Mouse (Mus musculus): ENCODE measurements around the gene Trim71.

Gene Trim71

DNA sequence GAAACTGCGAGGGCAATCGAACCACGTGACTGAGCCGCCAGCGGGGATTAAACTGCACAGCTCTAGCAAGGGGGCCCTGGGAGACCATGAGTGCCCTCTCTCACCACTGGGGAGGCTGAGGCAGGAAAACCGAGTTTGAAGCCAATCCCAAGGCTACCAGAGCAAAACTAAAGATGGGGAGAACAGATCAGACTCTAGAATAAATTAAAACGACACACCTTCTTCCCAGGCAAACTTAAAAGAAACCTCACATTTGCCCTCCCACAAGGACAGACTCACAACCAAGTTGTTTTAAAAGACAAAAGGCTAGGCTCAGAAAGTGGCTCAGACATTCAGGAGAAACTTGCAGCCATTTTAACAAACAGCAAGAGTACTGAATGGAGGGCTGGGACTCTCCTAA lies 7.1 kb downstream of the Trim71 start:
- no peak for DNase-seq (ENCODE audit: low spot score)

DNA sequence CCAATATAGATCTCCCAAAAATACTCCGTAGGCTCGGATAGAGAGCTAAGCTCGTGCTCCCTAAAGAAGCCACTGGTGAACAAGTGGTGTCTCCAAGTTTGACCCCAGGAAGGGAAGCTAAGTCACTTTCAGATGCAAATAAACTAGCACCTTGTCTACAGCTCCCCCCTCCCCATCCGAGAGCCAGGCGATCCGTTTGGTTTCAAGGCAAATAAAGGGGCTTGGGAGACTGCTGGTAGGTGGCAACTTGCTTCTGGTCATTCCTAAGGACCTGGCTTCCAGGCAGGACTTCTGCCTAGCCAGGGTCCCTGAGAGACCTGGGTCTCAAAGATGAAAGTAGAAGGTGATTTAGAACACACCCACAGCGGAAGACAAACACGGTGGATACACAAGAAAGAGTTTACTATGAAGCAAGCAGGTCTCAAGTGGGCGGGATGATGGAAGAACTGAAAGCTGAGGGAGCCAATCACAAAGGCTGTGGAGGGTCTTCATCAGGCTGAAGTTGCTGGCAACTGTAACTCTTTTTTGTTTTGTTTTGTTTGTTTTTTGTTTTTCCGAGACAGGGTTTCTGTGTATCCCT lies 7.8 kb downstream of the Trim71 start:
- DNase-seq (ENCODE audit: low spot score): no peak

DNA sequence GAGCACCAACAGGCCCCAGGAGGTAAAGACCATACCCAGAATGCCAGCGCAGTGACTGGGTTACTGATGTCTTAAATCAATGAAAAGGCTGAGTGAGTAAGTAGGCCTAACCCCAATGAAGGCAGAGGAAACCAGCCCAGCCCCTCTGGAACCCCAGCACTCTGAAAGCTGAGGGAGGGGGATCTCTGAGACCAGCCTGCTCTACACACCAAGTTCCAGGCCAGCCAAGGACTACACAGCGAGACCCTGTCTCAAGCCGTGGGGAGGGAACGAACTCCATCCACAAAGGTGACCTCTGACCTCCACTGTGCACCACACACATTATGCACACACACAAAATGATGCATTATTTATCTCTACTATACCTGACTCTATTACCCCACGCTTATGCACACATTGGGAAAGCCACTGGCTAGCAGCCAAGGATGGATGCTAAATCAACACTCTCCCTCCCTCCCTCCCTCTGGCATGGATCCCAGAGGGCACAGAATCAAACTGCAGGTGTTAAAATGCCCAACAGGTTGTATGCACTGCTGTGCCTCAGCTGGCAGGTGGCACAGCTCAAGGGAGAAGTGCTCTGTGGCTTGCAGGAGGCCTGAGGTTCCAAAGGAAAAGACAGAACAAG lies 9.7 kb downstream of the Trim71 start:
- peak; percentile 31 for DNase-seq (ENCODE audit: low spot score)

DNA sequence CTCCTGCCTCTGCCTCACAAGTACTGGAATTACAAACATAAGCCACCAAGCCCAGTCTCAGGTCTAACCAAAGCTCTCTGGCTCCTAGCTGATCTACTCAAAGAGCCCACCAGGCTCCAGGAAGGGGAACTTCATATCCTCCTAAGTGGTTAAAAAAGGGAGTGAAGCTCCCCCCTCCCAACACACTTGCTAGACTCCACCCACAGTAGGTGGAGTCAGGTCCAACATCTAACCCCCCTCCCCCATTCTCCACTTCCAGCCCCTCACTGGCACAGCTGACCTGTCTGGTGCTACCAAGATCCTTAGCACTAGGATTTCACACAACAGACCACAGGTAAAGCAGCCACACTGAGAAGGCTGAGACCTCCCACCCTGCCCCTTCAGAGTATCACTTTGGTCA lies 10.3 kb downstream of the Trim71 start:
- no peak for DNase-seq (ENCODE audit: low spot score)

DNA sequence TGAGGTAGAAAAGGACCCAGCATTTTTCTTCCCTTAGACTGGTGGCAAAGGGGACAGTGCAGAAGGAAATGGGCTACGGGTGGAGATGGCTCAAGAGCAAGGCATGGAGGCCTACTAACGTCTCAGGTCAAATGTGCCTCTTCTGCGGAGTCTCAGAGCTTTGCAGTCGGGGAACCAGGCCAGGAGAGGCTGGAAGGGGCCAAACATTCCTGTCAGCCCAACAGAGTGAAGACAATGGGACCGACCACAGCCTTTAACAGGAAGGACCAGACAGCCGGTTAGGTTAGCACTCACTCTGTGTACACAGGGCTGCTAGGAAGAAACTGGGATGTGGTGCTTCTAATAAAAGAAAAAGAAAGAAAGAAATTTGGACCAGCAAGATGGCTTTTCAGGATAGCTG lies 14.1 kb downstream of the Trim71 start:
- no peak for DNase-seq (ENCODE audit: low spot score)

DNA sequence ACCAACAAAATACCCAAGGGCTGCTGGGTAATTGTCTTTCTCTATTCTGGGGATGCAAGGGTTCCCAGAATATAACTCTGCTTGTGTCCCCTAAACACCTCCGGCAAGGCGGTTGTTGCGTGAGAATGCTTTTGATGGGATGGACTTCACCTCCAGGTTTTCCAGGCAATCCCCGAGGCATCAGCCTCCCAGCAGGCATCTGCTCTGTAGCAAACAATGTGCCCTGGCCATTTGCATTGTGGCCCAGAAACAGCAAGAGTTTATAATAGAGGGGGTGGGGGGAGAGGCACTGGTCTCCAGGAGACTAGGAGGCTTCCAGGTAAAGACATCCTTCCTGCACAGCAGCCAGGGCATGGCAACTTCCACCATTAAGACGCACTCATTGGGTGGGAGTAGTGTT lies 15.1 kb downstream of the Trim71 start:
- no peak for DNase-seq (ENCODE audit: low spot score)

DNA sequence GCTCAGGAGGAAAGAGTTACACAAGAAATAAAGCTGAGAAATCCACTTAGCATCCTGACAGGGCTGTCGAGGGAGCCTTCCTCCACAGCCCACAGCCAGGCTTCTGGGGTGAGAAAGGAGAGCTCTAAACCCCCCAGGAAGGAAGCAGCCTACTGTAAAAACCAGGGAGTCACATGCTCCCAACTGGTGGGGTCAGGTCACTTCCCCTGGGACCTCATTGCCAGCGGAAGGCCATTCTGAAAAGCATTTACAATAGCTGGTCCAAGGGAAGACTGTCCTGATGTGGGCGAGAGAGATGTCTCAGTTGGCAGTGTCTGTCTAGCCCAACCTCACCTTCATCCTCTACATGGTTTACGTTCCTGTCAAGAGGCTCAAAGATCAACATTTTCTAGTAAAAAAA lies 15.7 kb downstream of the Trim71 start:
- DNase-seq (ENCODE audit: low spot score): no peak

DNA sequence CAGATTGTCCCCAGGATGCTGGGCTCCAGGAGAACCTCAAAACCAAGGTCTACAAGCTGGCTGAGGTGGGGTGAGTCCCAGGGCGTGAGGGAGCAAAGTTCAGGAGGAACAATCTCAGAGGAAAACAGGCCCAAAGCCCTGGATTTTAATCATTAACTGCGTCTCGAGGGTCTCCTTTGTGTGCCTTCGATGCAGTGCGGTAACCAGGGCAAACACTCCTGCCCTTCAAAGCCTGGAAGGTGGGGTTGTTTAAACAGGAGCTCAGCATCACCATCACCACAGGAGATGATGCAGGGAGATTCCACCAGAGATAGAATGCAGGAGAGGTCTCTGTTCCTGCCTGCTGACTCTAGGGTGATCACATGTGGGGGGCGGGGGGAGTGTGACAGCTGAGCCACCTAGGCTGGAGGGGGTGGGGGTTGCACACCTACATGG lies 16.5 kb downstream of the Trim71 start:
- no peak for DNase-seq (ENCODE audit: low spot score)

DNA sequence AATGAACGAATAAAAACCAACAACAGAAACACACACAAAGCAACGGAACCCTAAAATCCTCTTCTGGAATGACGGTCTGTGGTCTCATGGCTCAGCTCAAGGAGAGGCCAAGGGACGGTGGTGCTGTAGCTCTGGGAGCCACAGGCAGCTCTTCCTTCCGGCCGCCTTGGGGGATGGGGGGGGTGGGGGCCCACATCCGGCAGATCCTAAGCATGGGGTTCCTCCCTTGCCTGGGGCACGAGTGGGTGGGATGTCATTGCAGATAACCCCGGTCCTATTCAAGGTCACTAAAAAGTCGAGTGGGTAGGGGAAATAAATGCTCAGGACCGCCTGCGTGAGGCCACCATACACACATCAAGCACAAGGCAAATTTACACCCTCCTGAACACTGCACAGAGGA lies 17.4 kb downstream of the Trim71 start:
- DNase-seq (ENCODE audit: low spot score): no peak

DNA sequence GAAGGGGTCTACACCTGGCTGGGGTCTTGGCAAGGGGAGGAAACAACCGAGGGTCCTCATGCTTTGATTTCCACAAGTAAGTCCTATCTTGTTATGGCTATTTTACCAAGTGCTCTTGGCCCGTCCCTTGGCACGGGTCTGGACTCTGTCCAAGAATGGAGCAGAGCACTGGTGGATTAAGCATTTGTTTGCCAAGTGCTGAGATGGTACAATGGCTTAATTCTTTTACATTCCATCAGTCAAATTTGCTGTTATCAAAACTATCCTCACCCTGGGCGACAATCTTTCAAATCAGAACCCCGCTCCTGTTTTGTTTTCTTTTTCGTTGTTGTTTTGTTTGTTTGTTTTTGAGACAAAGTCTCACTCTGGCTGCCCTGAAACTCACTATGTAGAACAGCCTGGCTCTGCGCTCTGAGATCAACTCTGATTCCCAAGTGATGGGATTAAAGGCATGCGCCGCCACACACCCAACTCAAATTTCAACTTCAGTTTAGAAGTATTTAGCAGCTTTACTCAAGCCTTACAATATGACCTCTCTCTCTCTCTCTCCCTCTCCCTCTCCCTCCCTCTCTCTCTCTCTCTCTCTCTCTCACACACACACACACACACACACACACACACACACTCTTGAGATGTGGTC lies 19.3 kb downstream of the Trim71 start:
- no peak for DNase-seq (ENCODE audit: low spot score)

DNA sequence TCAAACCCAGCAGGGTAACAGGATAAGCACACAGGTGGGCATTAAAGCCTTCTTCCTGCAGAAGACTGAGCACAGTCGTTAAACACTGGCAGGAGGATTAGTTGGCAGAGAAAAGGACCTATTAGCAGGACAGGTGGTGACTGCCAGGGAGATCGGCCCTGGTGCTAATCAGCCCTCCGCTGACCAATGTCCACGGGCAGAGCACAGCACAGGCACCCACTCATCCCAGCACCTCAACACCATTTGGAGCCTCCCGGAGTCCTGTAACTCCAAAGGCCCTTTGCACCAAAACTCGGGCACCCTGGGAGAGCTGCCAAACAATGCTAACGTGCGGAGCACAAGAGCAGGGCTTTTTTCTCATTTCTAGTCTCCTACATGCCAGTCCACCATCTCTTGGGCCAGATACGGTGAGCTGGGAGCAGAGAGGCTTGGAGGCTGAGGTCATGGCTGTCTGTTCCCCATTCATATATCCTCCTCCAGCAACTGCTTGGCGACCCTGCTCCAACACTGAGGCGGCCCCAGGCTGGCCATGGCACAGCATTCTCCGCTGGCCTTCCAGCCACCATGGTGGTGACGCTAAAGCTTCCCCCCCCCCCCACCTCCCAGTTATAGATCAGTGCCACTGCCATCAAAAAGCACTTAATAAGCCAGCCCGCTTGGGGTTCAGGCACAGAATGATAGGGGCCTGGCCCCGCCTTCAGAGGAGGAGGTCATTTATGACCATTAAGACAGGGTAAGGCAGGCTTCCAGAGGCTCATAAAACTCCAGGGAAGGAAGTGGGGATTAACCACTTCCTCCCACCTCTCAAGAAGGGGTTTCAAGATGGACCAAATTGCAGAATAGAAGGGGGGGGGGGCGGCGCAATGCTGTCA lies 20.1 kb downstream of the Trim71 start:
- no peak for DNase-seq (ENCODE audit: low spot score)

DNA sequence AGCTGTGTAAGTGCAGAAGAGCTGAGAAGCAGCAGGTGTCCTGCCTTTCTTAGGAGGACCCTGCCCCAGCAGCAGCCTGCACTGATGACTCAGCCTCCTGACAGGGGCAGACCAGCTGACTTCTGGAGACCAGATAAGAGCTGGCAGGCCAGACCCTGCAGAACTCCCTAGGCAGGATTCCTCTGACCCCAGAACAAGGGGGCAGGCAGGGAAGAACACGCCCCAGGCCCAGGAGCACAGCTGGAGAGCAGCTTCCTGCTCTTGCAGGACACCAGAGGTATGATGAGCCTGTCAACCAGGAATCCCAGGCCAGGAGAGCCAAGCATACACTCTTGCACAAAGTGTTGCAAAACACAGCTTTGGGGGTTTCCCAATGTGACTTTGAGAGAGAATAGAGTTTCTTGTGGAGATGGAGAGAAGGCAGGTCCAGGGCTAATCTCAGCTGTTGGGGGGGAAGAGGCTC lies 22.9 kb downstream of the Trim71 start:
- DNase-seq (ENCODE audit: low spot score): no peak

DNA sequence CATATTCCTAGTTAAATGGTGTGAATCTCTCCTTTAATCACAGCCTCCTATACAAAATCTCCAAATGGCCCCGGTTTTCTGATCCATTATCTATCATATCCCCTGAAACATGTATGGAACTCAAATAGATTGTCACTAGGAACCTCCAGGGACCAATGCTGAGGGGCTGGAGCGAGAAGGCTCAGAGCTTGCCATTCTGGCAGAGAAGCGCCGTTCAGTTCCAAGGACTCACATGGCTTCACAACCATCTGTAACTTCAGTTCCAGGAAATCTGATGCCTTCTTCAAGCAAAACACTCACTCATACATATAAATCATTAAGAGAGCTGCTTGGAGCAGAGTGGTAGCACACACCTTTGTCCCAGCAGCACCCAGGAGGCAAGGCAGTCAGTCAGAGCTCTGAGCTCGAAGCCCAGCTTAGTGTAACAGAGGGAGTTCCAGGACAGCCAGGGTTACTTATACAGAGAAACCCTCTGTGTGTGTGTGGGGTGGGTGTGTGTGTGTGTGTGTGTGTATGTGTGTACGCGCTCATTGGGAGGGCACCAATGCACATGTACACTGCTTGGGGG lies 25.1 kb downstream of the Trim71 start:
- DNase-seq (ENCODE audit: low spot score): no peak

DNA sequence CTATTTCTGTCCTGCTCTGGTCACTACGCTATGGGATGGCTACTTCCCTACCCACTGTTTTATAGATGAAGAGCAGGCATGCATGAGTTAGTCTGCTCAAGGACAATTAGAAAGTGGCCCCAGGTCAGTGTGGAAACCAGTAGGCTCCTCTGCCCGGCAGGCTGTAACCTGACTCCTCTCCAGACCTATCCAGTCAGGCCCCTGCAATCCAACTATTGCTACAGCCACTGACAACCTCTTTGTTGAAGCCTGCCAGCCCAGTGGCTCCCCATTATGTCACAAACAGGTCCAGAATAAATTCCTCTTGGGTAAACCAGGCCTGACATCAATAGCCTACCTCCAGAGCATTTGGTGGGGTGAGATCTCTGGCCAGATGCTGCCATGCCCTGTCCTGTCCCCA lies 27.5 kb downstream of the Trim71 start:
- no peak for DNase-seq (ENCODE audit: low spot score)

DNA sequence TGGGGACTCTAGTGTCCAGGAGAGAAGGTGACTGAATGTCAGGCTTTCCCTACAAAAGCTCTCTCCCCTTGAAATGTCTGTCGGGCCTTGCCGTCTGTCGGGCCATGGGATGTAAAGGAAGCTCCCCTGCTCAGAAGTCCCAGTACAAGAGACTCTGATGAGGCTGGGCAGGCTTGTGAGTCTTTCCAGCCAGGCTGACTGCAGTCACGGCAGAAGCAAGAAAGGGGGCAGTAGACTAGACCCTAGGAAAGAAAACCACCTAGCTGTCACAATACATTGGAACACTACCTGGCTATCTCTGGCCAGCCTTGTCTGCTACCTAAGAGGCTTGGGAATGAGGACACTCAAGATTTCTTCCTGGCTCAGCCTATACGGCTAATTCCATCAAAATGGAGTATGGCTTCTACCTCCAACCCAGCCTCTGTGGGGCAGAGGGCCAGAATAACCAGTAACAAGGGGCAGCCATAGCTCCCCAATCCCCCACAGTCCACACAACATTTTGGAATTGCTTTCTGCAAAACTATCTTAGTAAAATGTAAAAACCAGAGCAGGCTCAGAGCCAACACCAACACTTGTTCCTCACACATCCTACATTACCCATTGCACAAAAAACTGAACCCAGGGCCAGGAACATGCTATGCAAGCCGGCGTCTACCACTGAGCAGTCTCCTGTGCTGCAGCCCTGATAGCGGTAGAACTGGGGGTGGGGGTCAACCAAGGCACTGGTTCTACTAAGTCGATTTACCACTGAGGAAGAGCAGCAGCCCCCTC lies 29.2 kb downstream of the Trim71 start:
- DNase-seq (ENCODE audit: low spot score): no peak

DNA sequence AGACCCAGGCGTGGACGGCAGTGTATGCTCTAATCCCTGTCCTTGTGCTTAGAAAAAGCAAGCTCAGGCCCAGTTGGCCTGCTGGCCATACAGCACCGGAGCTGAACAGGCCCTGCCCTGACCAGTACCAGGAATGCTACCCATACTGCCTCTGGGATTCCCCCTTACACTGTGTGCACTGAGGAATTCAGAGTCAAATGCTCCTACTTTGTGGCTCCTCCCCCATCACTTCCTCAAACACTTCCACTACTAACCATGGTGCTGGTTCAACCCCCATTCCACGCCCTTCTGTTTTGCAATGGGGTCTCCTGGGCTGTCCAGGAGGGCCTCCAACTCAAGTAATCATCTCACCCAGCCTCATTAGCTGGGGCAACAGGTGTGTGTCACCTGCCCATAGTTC lies 30.3 kb downstream of the Trim71 start:
- no peak for DNase-seq (ENCODE audit: low spot score)

DNA sequence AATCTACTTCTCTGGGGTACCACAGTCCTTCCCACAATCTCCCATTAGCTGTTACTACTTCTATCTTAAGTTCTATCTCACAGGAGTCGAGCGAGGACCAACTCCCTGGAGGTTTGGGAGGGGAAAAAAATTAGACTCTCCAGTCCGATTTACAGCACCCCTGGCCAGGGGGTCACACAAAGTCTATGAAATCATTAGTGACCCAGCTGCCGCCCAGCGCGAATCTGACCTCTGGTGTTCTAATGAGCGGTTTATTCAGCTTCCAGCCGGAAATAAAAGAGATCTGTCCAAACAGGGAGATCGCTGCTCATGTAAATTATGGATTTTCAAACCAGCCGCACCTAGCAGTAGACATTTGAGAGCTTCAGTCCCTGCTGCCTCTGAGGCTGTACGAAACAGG lies 32.9 kb downstream of the Trim71 start:
- no peak for DNase-seq (ENCODE audit: low spot score)

DNA sequence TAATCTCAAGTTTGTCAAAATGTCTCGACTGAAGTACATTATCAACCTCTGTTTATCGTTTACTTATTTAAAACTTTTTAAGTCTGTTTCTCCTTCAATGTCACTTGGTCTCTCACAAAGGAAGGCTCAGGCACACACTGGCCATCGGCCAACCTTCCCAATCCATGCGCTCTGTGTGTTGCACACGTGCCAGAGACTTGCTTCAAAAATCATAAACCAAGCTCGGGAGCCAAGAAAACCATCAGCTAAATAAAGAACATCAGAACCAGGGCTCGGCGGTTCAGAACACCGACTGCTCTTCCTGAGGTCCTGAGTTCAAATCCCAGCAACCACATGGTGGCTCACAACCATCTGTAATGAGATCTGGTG lies 35.5 kb downstream of the Trim71 start:
- DNase-seq (ENCODE audit: low spot score): no peak

DNA sequence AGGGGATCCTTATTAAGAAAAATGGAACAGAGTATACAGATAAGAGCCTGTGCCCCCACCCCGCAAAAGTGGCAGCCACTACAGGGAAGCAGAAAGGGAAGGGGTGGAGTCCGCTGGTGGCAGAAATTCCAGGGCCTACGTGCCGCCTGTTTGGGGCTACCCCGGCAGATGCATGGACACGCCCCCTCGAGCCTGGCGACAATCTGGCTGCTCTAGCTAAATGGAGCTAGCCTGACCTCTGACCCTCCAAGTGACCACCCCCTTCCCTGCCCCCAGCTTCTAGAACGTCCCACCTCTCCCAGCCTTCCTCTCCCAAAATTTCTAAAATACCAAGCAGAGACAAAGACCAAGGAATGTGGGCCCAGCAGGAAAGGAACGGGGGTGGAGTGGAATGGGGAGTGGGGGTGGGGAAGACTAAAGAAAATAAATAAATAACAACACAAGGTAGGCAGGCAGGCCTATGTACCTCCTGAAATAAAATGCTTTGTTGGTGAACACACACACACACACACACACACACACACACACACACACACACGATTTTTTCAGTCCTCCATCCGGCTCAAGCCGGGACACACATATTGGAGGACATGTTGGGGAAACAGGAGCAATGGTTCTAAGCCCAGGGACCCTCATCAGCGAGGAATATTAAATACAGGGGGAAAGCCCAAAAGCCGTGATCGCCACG lies 36.0 kb downstream of the Trim71 start:
- no peak for DNase-seq (ENCODE audit: low spot score)

DNA sequence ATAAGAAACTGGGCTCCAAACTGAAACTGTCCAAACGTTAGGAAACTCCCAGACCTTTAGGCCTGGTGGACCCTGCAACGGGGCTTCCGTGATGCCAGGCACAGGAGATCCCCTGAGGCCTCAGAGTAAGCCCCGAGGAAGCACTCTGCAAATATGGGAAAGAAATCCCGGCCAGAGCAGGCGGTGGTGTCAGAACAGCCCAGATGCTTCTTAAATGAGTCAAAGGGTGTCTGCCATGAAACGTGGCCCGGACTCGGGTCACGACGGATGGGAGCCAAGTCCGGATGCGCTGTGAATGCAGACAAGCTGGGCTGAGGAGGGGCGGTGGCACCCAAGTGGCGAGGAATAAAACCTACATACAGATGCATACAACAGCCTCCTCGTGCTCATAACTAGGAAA lies 37.1 kb downstream of the Trim71 start:
- peak; percentile 61 for DNase-seq (ENCODE audit: low spot score)

DNA sequence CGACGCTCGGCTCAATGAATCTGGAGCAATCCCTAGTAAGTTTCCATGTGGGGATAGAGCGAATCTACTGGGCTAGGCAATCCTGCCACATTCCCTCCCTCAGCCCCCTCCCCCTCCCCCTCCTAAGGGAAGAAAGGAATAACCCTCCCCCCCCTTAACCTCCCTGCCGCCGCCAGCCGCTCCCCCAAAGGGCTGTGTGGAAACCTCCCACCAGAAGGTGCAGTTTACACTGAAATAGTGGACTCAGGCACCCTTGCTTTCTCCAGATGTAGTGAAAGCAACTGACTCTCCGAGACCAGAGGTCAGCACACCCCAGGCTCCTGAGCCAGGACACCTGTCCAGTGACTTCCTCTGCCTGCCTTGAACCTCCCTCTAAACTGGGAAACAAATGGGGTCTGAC lies 37.6 kb downstream of the Trim71 start:
- no peak for DNase-seq (ENCODE audit: low spot score)
